Mouse (Mus musculus) forebrain, postnatal 0 days (tissue): ENCODE results near the gene Apaf1. TPM values are rescaled to one million over a fixed set of nuclear protein-coding genes. Genes with fewer than 3 reads are reported as not detected.

Experiments
- ATAC-seq: fragments of 200-750 bp; cut with Nextera tagmentation; 2 replicates; pipeline ENCODE4 v1.8.0; 2017; ENCODE audit warnings: mild to moderate bottlenecking, moderate library complexity
- DNase-seq: peaks from one replicate; pipeline ENCODE4 v3.0.0-alpha.2; 2015
- H3K27ac ChIP-seq: fragments of 300-500 bp; sonication (generic); 2 replicates; pipeline ENCODE4 v1.5.1; 2014; ENCODE audit warnings: low read depth, mild to moderate bottlenecking, antibody characterized with exemption, low read length, moderate library complexity, mixed read lengths
- H3K27me3 ChIP-seq: fragments of 300-500 bp; sonication (generic); 2 replicates; pipeline ENCODE4 v1.6.1; 2014; ENCODE audit warnings: mild to moderate bottlenecking, low read length, mixed read lengths; ENCODE audit not compliant: insufficient read depth
- H3K36me3 ChIP-seq: fragments of 300-500 bp; sonication (generic); 2 replicates; pipeline ENCODE4 v1.6.1; 2014; ENCODE audit warnings: mild to moderate bottlenecking, moderate library complexity; ENCODE audit not compliant: insufficient read depth
- H3K4me1 ChIP-seq: fragments of 300-500 bp; sonication (generic); 2 replicates; pipeline ENCODE4 v1.6.1; 2014; ENCODE audit warnings: antibody characterized with exemption; ENCODE audit not compliant: insufficient read depth
- H3K4me2 ChIP-seq: fragments of 300-500 bp; sonication (generic); 2 replicates; pipeline ENCODE4 v1.6.1; 2014; ENCODE audit warnings: low read depth, mild to moderate bottlenecking, moderate library complexity
- H3K4me3 ChIP-seq: fragments of 300-500 bp; sonication (generic); 2 replicates; pipeline ENCODE4 v1.5.1; 2014; ENCODE audit warnings: low read depth, low read length, mixed read lengths
- H3K9ac ChIP-seq: fragments of 300-500 bp; sonication (generic); 2 replicates; pipeline ENCODE4 v1.6.1; 2014; ENCODE audit warnings: mild to moderate bottlenecking
- H3K9me3 ChIP-seq: fragments of 300-500 bp; sonication (generic); 2 replicates; pipeline ENCODE4 v1.6.1; 2016; ENCODE audit warnings: low read length
- CTCF ChIP-seq: sonication (generic); IDR thresholded peaks from 2 replicates; pipeline ENCODE4 v1.5.1; 2016; ENCODE audit warnings: antibody characterized with exemption, control low read depth, low read depth
- WGBS: fragments of 180-500 bp; shearing (Covaris S2); extraction: QIAGEN DNeasy Blood & Tissue Kit; methylation state at CpG from one replicate; pipeline ENCODE4 v1.1.7; 2014; 5-methylcytosine and 5-hydroxymethylcytosine counted together
- polyA plus RNA-seq: library from polyadenylated mRNA; unstranded; fragments of >200 nt; fragmentation: Nextera tagmentation; extraction: Ambion mirVana; gene quantifications from 2 replicates; pipeline ENCODE4 v1.2.1, GENCODE M21; 2015
- total RNA-seq: library from RNA; depleted of rRNA; stranded (reverse); fragments of >200 nt; gene quantifications from 2 replicates; pipeline ENCODE4 v1.2.3, GENCODE M21; 2014; rRNA removed

The Apaf1 gene
- total RNA-seq, result 33.4 and 45.7 TPM in 2 replicates
- polyA plus RNA-seq, result 15.3 and 16.7 TPM in 2 replicates

DNA sequence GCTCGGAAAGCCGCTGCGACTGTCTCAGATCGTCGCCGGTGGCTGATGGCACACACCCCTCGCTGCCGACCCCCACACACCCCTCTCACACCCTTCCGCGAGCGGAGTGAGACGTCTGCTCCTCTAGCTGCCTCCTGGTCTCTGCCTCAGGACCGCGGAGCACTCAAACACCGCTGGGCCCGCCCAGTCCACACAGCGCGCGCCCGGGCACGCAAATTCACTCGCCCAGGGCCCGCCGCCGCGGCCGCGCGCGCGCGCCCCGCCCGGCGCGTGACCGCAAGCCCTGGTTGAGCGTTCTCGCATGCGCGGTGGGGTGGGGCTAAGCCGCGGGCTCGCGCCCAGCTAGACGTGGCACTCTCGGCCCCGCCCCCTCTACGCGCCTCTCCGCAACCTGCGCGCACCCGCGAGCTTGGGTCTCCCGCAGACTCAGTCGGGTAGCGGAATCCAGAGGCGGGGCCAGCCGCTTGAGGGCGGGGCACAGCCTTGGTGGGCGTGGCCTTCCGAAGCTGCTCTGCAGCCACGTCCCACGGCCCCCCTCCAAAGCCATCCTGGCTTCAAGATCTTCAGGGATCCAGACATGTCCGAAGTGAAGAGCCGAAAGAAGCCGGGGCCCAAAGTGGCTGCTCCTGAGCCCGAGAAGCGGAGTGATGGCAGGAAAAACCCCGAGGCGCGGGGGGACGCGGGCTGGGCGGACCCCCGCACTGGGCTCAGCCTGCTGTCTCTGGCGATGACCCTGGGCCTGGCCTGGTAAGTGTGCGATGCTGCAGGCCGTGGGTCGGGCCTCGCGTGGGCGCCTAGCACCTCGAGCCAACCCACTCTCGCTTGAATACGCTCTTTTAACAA lies at the start of gene Apaf1, which contains the start of gene Ikbip:
Apaf1 (minus strand) TSS at position 221 of the 843 bp plus-strand sequence.
Ikbip (plus strand) TSS at position 391 of the 843 bp plus-strand sequence.
- peaks cover 4% of the 10 kb centered on the region; the same call in 1 of the 2 replicates for H3K36me3 ChIP-seq
- peak; percentile 100 for DNase-seq
- peak within 1 kb of the TSS; percentile 74 for H3K9ac ChIP-seq
- 2% methylated on average over 84 of the region's 87 CpGs for WGBS
- H3K4me1 ChIP-seq, result no peaks in the 10 kb centered on the region
- peak within 1 kb of the TSS; percentile 91 for H3K4me2 ChIP-seq
- no peaks in the 10 kb centered on the region for H3K27me3 ChIP-seq
- peak; percentile 97 for ATAC-seq
- peak within 1 kb of the TSS; percentile 77 for H3K27ac ChIP-seq
- peak within 1 kb of the TSS; percentile 67 for H3K4me3 ChIP-seq
- H3K9me3 ChIP-seq, result no peaks in the 10 kb centered on the region
- no peak for TF ChIP-seq CTCF

DNA sequence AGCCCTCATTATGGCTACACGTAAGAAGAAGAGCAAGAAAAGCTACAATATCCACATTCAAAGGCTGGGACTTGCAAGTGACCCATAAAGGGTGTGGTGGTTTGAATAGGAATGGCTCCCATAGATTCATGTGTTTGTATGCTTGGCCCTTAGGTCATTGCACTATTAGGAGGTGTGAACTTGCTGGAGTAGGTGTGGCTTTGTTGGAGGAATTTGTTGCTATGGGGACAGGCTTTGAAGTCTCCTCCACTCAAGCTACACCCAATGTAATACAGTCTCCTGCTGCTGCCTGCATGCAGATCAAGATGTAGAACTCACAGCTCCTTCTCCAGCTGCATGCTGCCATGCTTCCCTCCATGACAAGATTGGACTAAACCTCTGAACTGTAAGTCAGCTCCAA lies 49.0 kb upstream of the Apaf1 start:
- H3K36me3 ChIP-seq, result no peaks in the 10 kb centered on the region
- no peaks in the 10 kb centered on the region for H3K27me3 ChIP-seq
- no peak overlapping the region for H3K4me3 ChIP-seq
- DNase-seq (no peak), ATAC-seq (no peak)
- H3K27ac ChIP-seq, result no peak overlapping the region
- 79% methylated on average over 1 of the region's 1 CpGs for WGBS
- H3K9ac ChIP-seq, result no peak overlapping the region
- H3K4me2 ChIP-seq, result no peak overlapping the region
- H3K9me3 ChIP-seq, result no peaks in the 10 kb centered on the region
- no peaks in the 10 kb centered on the region for H3K4me1 ChIP-seq
- no peak for TF ChIP-seq CTCF

DNA sequence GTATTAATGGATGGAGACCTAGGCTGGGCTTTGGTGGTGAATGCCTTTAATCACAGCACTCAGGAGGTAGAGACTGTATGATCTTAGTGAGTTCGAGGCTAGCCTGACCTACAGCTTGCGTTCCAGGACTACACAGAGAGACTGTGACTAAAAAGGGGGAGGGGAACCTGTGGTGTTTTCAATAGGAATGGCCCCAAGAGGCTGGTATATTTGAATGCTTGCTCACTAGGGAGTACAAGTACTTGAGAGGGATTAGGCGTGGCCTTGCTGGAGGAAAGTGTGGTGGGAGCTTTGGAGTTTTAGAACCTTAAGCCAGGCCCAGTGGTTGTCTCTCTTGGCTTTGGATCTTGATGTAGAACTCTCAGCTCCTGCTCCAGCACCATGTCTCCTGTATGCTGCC lies 48.2 kb upstream of the Apaf1 start:
- H3K4me2 ChIP-seq, result no peak overlapping the region
- H3K9ac ChIP-seq, result no peak overlapping the region
- no peak for ATAC-seq
- no peak overlapping the region for H3K4me3 ChIP-seq
- H3K27me3 ChIP-seq, result no peaks in the 10 kb centered on the region
- 83% methylated on average over 3 of the region's 3 CpGs for WGBS
- TF ChIP-seq CTCF, result no peak
- H3K36me3 ChIP-seq, result no peaks in the 10 kb centered on the region
- no peaks in the 10 kb centered on the region for H3K4me1 ChIP-seq
- no peak overlapping the region for H3K27ac ChIP-seq
- no peak for DNase-seq
- H3K9me3 ChIP-seq, result no peaks in the 10 kb centered on the region

DNA sequence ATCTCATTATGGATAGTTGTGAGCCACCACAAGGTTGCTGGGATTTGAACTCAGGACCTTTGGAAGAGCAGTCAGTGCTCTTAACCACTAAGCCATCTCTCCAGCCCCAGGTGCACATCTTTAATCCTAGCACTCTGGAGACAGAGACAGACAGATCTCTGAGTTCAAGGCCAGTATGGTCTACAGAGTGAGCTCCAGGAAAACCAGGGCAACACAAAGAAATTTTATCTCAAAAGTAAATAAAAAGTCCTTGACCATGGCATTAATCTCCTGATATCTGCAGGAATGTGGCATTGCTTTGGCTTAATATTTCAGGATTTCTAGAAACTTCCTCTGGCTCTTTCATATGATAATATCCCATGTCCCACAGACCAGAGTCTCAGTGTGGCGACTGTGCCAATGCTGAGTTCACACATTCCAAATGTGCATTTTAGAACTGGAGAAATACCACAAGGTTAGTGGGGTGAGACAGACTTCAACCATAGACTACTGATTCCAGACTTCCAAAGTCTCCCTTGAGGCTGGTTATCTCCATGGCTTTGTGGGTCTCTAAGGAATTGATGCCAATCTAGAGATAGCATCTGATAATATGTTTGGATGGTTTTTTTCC lies 46.1 kb upstream of the Apaf1 start:
- no peaks in the 10 kb centered on the region for H3K4me1 ChIP-seq
- no peaks in the 10 kb centered on the region for H3K9me3 ChIP-seq
- no peak overlapping the region for H3K27ac ChIP-seq
- ATAC-seq (no peak), DNase-seq (no peak)
- TF ChIP-seq CTCF, result no peak
- 58% methylated on average over 1 of the region's 1 CpGs for WGBS
- H3K4me2 ChIP-seq, result no peak overlapping the region
- no peak overlapping the region for H3K9ac ChIP-seq
- H3K4me3 ChIP-seq, result no peak overlapping the region
- H3K27me3 ChIP-seq, result no peaks in the 10 kb centered on the region
- H3K36me3 ChIP-seq, result no peaks in the 10 kb centered on the region

DNA sequence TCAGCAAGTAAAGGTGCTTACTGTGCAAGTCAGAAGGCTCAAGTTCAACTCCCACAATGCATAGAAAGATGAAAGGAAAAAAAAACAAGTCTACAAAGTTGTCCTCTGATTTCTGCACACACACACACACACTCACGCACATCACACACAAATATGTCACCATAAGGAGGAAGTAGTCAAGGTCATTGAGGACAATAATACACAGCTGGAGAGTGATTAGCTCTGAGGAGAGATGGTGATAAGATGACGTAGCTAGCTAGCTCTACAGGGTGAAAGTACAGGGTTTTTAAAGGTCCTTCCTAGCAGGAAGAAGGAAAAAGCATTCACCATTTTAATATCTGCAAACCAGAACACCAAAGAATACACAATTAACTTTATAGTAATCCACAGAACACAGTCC lies 44.8 kb upstream of the Apaf1 start:
- ATAC-seq (no peak), DNase-seq (no peak)
- Histone ChIP-seq H3K4me1 (0 out of 2 replicates have a peak, but pooled peaks cover 3% of the 10 kb centered on the region), H3K27me3 (no peaks in the 10 kb centered on the region), H3K4me3 (no peak overlapping the region), H3K9ac (no peak overlapping the region), H3K27ac (no peak overlapping the region), H3K36me3 (no peaks in the 10 kb centered on the region), H3K9me3 (no peaks in the 10 kb centered on the region), H3K4me2 (no peak overlapping the region)
- TF ChIP-seq CTCF, result no peak
- 83% methylated on average over 2 of the region's 2 CpGs for WGBS

DNA sequence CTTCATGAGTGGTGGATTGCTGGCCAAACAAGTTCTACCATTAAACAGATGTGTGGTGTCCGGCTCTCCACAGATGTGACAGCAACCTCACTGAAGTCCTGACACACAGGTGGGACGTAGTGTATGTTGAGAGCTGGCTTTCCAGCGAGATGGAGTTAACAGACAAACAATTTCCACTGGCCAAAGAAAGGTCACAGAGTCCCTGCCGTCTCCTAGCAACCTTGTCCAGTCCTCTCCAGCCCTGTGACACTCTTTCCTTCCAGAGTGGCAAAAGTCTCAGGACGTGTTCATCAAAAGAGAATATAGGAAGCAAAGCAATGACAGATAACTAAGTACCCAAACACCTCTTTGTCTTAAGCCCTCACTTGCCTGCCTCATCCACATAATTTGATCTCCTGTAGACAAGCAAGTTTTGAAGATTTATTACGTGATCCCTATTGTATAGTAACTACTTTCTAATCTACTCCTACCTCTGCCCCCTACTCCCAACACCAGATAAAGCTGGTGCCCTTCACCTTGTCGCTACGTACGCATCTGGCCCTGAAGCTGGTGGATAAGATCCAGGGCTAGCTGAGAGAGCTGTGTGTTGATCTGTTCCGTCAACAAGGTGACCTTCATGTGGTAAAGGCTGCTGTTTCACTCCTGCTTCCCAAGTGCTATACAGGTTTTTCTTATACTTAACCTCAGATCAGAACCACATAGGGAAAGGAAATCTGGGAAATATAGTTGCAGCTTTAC lies 44.2 kb upstream of the Apaf1 start:
- H3K27me3 ChIP-seq, result no peaks in the 10 kb centered on the region
- 78% methylated on average over 10 of the region's 10 CpGs for WGBS
- H3K4me2 ChIP-seq, result no peak overlapping the region
- no peaks in the 10 kb centered on the region for H3K36me3 ChIP-seq
- H3K4me3 ChIP-seq, result no peak overlapping the region
- H3K27ac ChIP-seq, result no peak overlapping the region
- H3K9ac ChIP-seq, result no peak overlapping the region
- no peak for TF ChIP-seq CTCF
- DNase-seq (no peak), ATAC-seq (no peak)
- H3K4me1 ChIP-seq, result 0 out of 2 replicates have a peak, but pooled peaks cover 3% of the 10 kb centered on the region
- no peaks in the 10 kb centered on the region for H3K9me3 ChIP-seq
